Mouse (Mus musculus) bone marrow, adult 2 months (tissue): ENCODE results near the gene Pigv.

Source experiments
- CTCF ChIP-seq: fragments of 200-500 bp; IDR thresholded peaks from 2 replicates; pipeline ENCODE4 v1.5.1; 2011; ENCODE audit warnings: low read length, control low read depth; ENCODE audit not compliant: control insufficient read depth, insufficient read depth
- POLR2A ChIP-seq: fragments of 200-500 bp; IDR thresholded peaks from 2 replicates; pipeline ENCODE4 v1.6.1; 2011; ENCODE audit warnings: low read depth, mild to moderate bottlenecking, control low read depth, low read length, borderline replicate concordance; ENCODE audit not compliant: control insufficient read depth

- no peak for TF ChIP-seq POLR2A
- TF ChIP-seq CTCF, result no peak
Observed at GRCm38 (mm10) chr4:133662945-133663344, 9.5 kb downstream of the Pigv start.
